Mouse (Mus musculus) megakaryocyte progenitor cell, adult 5-6 weeks (primary cell): ENCODE measurements around the gene Rims1. TPM values are rescaled to one million over a fixed set of nuclear protein-coding genes. Genes with fewer than 3 reads are reported as not detected.

Experiments used
- ATAC-seq: replicated peaks from 2 replicates; pipeline ENCODE4 v1.8.0; 2016; ENCODE audit warnings: mild to moderate bottlenecking, moderate TSS enrichment, inconsistent platforms; ENCODE audit not compliant: poor library complexity
- total RNA-seq, 2 experiments: library from RNA; stranded (forward) in 1 of 2; stranded (reverse) in 1 of 2; fragments of 157-497, 149-512 nt in 1 of 2; fragments of 200-1000 nt in 1 of 2; gene quantifications; 2 replicates each; pipeline versions ENCODE4 v1.2.3 to v1.2.4; 2015 to 2017

The Rims1 gene
- total RNA-seq, 2 experiments from 2014 or later = not detected

DNA sequence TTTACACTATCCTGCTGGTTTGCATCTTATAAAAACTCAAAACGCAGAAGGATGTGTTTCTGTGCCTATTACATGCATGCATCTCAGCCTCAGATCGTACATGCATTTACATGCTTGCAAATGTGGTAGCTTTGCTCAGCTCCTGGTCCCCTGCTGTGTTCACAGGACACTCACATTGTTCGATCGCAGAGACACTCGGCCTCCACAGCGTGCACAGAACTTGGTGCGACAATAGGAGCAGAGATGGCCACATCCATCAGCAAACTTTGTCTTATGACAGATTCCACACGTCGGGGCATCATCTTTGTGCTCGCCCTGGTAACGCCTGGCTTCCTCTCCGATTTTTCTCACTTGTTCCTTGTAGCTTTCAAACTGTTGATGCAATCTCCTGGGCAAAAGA, 209.6 kb downstream of the Rims1 start:
- ATAC-seq = no peak

DNA sequence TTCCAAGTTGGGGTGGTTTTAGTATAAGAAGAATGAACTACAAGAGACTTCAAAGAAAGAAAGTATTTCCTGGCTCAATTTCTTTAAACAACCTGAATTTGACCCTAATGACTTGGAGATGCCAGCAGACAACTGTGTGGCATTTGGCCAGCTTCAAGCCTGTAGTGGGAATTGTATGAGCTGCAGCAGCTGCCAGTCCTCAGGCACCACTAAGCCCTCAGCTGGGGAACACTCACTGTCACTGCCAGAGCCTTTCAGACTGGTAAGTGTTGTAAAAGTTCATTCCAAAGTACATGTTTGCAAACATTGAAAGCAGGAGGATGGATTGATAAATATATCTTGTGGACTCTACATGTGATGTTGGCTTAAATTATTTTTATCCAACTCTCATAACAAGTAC, 211.0 kb downstream of the Rims1 start:
- ATAC-seq = no peak

DNA sequence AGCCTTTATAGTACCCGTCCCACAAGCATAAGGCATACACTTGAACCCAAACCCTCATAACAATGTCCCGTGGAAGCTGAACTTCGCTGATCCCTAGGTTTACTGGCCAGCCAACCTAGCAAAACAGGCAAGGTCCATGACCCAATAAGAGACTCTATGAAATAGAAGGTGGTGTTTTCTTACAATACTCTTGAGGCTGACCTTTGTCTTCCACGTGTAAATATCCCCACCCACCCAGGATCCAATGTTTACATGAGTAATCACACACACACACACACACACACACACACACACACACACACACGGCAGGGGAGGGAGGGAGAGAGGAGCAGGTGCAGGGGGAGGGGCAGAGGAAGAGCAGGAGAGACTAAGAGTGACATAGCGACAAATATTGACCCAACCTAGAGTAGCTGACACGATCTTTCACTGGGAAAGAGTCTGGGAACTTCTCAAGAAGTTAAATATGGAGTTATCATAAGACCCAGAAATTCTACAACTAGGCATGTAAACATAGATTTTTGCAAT, 217.9 kb downstream of the Rims1 start:
- ATAC-seq = no peak

DNA sequence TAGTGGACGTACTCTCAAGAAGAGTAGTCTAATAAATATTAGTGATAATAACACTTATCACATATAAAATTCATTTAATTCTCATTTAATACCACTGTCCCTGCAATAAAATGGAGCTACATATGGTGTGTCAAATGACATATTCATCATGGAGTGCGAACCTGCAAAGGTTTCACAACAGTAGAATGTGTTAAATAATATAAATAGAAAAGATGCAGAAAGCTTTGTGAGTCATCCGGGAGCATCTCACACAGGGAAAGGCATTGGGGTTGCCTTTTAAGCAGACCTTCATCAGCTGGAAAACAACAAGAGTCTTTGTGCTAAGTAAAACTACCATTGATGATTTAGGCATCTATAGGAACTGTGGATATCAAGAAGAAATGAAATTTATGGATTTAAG, 220.2 kb downstream of the Rims1 start:
- no peak for ATAC-seq

DNA sequence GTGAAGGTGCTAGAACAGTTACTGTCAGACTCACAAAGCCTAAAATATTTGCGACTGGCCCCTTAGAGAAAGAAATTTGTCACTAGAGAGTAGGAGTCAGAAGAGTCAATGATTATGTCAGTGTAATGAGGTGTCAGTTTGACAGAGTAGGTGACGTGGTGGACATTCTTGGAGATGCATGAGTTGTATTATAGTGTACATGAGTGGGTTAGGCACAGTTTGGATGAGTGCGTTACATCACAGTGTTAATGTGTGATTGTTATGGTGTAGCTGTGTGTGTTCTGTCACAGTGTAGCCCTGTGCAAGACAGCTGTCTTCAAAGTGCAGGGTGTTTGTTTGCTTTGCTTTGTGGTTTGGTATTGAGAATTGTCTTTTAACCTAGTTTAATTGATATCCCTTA, 226.3 kb downstream of the Rims1 start:
- ATAC-seq = no peak

DNA sequence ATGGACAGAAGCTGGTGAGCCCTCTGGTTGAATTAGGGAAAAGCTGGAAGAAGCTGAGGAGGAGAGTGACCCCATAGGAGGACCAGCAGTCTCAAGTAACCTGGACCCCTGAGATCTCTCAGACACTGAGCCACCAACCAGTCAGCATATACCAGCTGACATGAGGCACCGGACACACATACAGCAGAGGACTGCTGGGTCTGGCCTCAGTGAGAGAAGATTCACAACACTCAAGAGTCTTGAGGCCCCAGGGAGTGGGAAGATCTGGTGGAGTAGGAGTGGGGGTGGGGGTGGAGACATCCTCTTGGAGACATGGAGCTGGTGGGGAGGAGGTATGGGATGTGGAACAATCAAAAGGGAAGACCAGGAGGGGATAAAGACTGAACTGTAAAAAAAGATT, 233.1 kb downstream of the Rims1 start:
- no peak for ATAC-seq

DNA sequence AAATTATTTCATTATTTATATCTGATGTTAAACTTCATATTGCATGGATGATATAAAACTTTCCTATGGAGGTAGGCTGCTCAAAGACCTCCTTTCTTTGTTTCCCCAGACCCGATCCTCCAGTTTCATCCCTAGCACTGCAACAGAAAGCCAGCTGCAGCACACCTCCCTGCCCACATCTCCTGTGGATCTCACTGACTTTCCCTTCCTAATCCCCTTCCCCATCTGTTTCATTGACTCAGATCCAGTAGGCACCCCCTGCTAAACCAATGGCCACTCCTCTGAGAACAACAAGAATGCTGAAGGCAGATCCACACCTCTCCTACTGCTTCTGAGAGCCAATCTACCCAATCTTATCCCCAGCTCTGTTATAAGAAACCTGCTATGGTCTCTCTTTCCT, 259.5 kb downstream of the Rims1 start:
- ATAC-seq = no peak

DNA sequence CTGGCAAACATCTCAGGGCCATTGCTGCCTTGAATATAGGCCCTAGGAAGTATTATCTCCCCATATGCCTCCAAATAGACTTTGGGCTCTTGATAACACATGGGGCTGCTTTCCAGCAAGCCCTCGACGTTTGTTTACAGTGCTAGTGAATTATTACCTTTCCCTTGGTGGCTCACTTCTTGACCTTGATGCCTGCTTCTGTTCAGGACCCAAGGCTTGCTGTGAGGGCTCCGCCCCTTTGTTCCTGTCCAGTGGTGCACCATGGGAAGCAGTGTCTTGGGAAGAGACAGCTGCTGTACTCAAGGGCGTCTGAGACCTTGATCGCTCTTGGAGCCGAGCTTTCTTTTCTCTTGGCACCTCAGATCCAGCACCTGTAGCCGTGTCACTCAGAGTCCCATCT, 267.7 kb downstream of the Rims1 start:
- no peak for ATAC-seq

DNA sequence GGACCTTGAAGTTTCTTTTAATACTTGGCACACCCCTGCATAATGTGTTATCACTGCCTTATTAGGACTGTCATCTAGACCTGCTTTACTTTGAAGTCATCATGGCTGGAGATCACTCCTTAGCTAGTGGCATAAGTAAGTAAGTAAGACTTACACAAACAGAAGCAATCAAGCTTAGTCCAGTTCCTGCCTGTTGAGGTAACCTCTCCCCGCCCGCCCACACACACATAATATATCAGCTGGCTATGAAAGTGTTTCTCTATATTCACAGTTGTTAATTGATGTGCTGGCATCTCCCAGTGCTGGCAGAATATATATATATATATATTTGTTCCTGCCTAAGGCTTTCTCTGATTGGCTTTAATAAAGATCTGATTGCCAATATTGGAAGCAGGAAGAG, 269.0 kb downstream of the Rims1 start:
- ATAC-seq = no peak

DNA sequence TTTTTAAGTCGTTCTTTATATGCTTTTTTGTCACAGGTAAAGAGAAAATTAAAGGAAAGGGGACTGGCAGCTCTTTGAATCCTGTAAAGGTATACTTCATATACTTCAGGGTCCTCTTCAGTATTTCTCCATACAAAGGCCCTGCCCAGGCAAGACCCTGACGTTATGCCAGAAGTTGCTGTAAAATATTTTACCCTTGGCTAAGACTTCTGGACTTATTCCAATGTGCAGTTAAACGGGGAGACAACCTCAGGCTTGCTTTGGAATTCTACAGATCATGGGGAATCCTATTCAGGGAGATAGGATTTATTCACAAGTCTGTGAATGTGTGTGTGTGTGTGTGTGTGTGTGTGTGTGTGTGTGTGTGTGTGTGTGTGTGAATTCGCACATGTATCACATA, 270.7 kb downstream of the Rims1 start:
- no peak for ATAC-seq

DNA sequence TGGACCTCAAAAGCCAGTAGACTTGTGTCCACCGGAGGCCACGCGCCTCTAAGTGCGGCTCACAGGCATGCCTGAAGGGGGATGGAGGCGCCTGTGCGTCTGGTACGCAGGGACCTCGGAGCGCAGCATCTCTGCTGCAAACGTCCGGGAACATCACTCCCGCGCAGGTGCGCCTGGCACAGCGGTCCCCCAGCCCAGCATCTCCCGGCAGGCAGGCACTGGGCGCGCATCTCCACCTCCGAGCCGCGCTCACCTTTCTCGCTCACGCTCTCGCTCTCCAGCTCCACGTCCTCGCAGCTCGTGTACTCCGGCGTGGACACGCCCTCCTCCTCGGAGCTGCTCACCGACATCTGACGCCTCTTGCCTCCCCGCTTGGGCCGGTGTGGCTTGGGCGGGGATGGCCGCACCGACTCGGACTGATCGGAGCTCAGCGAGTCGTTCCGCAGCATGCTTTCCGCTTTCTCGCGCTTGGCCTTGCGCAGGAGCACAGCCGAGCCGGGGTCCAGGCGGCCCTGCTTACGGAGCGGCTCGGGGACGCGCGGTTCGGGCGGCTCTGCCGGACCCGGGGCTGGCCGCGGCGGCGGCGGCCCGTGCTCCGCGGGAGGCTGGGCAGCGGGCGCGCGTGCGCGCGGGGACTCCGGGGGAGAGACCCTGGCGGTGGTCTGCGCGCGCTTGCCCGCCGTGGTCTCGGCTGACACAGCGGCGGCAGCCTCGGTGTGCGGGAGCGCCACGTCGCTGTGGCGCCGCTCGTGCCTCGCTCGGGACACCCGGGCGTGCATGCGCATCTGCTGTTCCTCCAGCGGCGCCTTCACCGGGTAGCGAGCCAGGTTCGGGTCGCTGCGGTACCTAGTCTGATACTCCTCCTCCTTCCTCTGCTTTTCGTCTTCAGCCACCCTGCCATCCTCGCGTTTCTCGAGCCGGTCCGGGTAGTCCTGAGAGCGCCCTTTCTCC, 272.4 kb downstream of the Rims1 start:
- peak; percentile 26; the same call in 1 of the 2 replicates for ATAC-seq

DNA sequence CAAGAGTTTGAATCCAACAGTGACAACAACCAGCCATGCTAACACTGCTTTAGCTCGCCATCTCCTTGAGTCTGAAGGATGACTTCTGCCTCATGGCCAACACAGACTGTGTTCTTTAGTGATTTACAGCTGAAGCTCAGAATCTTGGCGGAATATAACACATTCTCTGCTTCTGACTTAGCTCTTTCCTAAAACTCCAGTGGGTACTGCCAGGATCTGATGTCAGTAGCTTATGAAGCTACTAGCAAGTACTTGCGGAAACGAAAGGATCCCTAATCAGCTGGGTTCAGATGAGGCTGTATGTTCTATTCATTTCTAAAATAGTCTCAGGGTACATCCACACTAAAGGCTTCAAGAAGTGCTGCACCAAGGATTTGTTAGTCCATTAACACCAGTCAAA, 290.7 kb downstream of the Rims1 start:
- no peak for ATAC-seq

DNA sequence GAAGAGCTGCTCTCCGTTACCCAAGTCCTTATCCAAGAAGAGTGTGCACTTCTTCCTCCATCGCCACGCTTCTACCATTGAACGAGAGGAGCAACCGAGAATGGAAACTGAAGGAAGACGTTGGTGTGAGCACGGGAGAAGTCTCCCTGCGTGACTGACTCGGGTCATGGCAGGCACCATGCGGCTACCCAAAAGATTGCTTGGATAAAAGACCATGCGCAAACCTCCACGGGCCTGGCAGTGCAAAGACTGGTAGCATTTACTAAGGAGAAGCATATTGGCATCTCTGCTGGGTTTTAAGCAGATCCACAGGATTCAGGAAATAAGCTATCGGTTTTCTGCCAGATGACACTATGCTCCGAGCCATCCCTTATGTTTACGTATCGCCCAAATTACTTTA, 293.4 kb downstream of the Rims1 start:
- ATAC-seq = no peak

DNA sequence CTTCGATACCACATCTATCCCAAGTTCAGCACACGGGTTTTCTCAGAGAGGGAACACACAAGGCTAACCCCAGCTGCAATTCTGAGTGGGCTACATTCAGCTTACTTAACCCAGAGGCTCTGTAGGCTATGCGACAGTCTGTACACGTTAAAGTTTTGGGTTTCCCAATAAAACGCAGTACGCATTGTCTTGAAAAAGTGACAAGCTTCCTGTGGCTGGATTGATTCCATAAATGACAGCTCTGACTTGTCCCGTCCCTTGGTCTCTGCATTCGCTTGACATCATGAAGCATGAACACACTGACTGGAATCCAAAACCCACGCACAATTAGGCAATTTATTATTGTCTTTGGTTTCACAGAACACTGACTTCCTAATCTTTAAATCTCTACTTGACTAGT, 294.2 kb downstream of the Rims1 start:
- ATAC-seq = no peak

DNA sequence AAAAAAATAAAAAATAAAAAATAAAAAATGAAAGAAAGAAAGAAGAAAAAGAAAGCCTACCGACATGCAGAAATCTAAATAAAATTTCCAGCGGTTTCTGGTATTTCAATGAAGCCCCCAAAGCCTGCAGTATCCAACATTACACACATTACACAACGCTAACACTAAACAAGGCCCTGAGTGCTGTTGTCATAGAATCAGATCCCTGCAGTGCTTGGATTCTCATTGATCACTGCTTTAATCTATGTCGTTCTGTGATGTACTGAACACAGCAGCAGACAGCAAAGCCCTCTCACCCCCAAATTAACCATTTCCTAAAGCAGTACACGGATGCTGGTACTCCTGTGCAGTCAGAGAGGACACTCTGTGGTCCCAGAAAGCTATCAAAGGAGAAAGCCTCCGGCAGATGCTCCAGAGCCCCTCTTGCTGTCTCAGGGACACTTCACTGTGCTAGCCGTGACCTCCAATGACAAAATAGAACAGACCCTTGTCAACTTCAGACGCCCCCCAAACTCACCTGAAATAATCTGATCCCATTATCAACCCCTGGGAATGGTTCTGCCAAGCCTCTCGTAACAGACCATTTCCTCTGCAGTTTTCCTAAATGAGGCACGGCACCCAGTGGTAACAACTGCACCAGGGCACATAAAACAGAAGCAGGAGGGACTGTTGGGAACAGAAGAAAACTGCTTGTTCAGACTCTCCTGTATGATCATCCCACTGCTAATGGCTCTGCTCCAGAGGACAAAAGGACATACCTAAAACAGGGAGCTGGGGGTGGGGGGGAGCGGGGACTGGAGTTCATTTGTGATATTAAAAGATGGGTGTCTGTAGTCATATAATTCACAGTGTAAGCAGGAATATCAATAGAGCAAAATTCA, 296.8 kb downstream of the Rims1 start:
- ATAC-seq = no peak

DNA sequence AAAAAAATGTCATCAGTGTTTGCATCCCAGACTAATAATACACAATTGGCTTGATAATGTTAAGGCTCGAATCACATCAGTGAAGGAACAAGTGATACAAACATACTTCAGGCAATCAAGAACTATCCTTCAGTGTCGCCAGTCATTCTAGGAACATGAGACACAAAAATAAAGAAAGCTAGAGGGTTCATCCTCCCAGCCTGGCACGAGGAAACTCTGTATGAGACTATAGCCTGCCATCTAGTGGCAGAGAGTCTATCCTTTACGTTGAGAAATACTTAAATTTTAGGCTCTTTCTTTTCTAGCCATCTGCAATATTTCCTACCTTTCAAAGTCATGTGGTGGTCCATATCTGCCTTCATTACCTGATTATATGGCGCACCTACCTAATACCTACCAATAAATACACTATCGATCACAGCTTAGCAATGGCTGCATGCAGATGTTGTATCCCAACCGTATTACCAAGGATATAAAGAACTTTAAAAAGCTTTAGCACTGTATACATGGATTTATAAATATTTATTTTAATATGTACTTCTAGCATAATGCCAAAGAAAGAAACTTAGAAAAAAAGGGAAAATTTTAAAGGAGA, 318.4 kb downstream of the Rims1 start:
- ATAC-seq = 0 out of 2 replicates have a peak, but pooled peaks have one; percentile 31

DNA sequence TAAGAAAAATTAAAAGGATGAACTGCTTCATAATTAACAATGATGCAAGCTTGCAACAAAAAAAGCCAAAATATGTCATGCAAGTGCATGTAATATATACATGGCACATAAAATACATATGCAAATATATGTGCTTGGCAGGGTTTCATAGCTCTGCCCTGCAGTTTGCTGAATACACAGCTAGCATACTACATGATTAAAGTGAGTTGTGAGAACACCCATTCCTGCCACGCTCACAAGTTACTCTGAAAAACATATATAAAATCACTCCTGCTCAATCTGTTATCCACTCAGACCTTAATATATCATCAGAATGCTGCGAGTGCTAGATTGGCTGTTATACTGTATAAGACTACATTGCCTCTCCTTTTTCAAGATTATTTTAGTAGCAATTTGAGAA, 329.6 kb downstream of the Rims1 start:
- ATAC-seq = no peak

DNA sequence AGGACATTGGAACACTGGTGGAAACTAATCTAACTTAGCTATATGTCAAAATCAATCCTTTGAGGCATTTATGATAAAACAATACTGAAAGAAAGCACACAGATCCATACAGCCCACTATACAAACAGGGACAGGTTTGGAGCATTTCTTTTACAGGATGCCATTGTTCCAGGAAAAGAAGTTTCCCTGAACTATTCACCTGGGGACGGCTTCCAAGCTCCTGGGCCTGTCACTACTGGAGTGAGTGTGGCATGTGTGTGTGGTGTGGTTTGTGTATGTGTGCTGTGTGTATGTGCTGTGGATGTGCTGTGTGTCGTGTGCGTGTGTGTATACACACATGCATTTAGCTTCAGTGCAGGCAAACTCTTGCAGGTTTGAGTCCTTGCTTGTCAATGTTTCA, 338.8 kb downstream of the Rims1 start:
- ATAC-seq = no peak

DNA sequence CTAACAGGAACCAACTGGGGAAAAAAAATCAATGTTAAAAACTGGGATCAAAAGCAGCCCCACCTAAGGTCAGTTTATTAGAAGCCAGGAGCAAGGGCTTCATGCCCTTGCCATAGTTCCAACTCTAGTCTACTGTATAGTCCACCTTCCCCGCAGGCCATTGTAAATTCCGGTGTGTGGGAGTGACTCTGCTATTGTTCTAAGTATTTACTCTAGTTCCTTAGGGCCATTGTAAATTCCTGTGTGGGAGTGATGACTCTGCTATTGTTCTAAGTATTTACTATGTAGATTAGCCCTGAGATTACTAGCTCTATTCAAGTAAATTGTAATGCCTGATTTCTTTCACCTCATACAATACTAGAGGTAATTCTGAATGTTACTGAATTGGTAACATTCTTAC, 339.2 kb downstream of the Rims1 start:
- ATAC-seq = no peak

DNA sequence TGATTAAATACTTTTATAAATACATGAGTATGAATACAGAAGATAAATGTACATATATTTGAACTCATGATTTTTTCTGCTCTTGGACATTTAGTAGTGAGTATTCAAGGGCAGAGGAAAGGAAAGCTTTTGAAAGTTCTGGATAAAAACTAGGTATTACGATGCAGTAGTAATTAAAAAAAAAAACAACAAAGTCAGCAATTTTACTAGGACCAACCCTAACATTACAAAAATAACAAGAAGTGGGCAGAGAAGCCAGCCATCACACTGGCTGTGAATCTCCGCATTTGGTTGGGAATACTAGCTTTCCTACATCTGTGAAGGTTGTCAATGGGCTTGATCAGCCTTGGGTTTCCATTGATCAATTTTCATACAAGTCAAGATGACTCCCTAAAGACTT, 381.8 kb downstream of the Rims1 start:
- no peak for ATAC-seq

DNA sequence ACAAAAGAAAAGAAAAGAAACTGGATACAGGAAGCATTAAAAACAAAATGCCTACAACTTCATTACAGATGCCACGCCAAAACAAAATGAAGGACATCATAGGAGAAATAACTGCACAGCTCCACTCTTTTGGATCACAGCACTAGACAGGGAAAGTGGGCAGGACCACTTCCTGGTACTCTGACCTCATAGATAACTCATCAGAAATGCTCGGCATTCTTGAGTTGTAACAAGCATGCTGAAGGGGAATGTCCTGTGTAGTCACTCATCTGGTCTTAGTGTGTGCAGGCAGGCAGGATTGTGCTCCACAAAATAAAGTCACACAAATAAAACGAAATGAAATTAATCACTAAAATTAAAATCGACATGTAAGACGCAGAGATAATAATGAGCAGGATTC, 383.7 kb downstream of the Rims1 start:
- no peak for ATAC-seq
